Mouse (Mus musculus): Measurements from ENCODE around the gene Papln.

The Papln gene

DNA sequence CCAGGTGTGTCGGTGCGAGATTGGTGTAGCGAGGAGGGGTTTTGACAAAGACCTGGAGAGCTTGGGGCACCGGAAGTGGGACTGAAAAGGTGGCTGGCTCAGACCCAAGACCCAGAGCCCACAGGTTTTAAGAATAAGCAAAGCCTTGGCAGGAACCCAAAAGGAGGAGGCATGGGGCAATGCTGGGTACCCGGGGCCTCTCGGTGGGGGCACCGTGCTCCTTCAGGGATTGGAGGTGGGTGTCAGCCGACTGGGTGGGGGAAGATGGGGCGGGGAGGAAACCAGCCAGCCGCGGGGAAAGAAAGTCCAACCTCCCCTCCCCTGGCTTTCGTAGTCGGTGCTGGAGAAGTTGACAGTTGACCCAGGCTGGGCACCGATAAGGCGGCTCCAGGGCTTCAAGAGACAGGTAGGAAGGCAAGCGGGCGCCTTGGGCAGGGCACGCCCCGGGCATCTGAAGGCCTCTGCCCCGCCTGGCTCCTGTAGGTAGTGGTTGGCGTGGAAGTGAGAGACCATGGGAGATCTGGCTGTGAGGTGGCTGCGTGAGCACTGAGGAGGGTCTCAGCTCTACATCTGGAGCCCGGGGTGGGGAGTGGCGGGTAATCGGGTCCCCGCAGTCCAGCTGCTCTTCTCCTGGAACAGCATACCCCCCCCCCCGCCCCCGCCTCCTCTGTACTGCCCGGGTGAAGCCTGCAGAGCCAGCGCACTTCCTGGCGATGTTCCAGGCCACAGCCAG, at the start of gene Papln:
TSS of gene Papln (plus strand) at position 324 of the 733 bp plus-strand sequence.
- no peak for DNase-seq (ENCODE audit: low spot score)

DNA sequence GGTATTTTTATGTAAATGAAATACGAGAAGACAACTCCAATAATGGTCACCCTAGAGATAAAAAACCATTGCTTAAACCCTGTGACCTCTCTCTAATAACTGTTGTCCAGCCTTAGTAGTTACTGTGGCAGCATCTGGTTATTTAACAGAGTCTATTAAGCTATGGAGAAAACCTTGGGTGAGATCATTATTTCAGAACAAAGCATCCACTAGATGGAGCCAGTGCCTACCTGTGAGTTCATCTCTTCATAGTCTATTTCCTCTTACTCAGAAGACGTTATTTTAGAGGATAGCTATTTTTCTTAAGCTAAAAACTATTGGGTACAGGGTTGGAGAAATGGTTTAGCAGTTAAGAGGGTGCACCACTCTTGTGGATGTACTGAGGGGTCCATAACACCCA, 49.7 kb upstream of the Papln start:
- peak; percentile 32 for DNase-seq (ENCODE audit: low spot score)

DNA sequence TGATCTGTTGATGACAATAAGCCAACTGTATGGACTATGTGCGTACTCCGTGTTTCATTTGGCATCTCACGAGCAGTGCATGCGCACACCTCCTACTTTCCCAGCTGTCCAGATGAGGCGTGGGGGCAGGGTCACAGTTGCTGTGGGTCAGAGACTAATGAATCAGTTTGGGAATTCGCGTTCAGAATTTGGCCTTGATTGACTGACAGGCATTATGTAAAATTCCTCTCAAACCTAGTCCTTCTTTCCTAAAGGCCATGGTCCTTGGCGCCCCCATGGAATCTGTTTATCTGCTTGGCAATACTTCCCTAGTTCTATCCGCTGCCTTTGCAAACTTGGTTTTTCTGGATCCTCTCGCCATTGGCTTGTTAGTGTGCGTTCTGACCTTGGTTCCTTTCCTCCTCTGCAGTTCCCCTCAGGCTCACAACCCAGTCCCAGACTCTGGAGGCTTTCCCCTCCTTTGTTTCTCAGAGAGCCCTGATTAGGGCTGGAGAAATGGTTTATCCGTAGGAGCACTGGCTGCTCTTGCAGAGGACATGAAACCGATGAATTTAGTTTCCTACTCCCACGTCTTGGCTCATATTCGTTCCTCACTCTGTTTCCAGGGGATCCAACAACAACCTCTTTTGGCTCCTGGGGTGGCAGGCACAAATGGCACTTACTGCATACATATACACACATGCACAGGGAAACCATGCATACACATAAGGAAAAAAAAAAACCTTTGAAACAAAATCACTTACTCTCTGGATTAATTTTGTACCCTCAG, 46.8 kb upstream of the Papln start:
- peak; percentile 10 for DNase-seq (ENCODE audit: low spot score)

DNA sequence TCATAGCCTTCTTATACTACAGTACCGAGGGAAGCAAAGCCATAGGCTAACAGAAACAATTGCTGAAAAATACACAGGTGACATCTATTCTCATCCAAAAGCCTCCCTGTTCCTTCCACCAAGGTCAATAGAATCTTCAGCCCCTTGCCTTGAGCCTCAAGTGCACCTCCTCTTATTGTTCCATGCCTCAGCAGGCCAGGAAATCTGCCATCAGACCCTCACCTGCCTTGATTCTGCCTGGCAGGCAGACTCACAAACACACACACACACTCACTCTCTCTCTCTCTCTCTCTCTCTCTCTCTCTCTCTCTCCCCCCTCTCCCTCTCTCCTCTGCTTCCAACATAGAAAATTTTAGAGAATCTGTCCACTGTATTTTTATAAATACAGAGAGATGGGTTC, 44.0 kb upstream of the Papln start:
- DNase-seq (ENCODE audit: low spot score): no peak

DNA sequence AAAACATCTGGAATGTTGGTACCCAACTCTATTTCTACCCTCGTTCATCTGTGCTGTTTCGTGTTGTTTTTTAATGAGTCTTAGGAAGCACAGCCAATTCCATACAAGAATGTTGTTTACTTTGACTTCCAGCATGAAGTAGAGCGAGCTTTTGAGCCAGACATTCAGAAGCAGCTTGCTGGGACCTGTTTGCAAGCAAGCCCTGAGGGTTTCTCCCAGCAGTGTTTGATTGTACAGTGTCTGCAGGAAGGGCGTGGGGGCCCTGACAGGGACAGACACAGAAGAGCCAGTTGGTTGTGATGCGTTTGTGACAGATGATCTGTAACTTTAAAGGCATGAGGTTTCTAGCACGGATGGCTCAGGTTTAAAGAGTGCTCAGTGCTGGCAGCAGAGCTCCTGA, 42.2 kb upstream of the Papln start:
- no peak for DNase-seq (ENCODE audit: low spot score)

DNA sequence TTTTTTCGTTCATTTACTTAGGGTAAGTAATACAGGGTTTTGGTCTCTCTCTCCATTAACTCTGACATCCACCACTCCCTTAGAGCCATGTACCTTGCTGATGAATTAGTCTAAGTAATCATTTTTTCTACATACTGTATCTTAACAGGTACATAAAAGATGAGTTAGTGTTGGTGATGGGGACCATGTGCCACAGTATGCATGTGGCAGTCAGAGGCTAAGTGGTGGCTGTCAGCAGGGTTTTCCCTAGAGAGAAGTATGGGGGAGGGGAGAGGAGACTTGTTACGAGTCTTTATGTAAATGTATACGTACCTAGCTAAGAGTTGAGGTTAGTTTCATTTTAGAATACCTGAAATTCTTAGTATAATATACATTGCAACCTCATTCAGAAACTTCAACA, 40.4 kb upstream of the Papln start:
- no peak for DNase-seq (ENCODE audit: low spot score)

DNA sequence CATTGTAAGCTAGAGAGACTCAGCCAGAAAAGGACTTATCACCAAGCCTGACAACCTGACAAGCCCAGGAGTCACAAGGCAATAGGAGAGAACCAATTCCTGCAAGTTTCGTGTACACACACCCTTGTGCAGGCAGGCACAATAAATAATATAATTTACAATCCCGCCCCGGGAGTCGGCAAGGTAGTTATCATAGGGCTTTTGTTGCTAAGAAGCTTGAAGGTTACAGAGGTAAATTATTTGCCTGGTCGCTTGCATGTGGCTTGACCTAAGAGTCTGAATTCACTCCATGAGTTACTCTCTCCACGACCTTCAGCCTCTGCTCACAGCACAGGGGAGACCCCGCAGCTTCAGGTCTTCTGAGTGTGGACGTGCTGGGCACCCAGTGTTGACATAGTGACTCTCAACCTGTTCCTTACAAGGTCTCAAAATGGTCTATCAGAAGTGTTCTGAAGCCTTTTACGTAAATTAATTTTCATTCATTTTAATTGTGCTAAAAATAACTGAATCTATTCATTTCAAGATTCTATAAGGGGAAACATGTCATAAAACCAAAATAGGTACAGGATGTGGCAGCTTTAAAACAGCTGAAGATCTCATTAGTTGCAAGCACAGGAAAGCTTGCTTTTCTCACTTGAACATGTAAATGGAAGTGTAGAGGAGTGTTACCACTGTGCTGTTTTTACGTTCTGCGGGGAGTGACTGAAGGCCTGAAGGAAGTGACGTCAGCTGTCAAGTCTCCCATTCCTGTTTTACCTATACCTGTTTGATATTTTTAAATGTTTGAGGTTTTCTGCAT, 36.7 kb upstream of the Papln start:
- DNase-seq (ENCODE audit: low spot score): no peak

DNA sequence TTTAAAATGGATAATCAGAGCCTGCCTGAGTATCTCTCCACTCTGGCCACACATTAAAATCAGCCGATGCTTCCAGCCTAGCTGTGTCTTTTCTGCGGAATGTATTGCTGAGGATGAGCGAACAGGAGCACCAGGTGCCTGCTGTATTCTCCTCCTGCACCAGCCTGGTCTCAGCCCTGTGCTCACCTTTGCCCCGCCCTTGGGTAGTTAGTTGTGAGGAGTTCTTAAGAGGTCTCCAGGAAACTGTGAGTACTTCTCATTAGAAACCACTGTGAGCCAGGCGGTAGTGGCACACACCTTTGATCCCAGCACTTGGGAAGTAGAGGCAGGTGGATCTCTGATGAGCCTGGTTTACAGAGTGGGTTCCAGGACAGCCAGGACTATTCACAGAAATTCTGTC, 31.2 kb upstream of the Papln start:
- DNase-seq (ENCODE audit: low spot score): no peak

DNA sequence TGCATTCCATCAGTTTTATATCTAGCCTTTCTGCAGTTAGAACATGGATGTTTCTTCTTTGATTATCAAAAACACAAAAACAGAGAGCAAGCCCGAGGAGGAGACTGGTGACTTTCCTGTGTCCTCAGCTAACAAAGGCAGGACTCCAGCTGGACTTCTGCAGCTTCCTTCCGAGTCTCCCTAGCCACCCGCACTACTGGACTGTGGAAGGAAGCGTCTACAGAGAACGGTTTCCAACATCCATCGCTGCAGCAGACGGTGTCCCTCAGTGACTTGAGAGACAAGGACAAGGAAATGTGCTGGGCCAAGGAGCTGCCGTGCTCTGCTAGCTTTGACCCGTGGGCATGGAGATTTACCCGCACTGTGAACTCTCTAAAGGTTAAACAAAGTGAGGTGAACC, 29.4 kb upstream of the Papln start:
- no peak for DNase-seq (ENCODE audit: low spot score)

DNA sequence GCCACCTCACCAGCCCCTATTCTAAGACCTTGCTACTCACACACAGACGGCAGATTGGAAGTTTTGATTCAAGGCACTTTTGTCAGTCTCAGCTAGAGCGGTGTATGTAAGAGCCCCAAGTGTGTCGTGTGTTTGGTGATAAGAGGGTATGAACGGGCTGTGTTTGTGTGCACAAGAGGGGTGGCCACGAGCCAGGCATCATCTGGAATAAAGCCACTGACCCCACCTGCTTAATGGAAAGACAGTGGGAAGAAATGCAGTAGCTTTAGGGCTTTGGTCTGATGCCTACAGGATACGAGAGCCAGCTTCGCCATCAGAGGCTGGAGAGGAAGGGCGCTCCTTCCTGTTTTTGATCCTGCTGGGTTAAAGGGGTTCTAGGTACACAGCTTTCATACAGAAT, 27.2 kb upstream of the Papln start:
- DNase-seq (ENCODE audit: low spot score): no peak

DNA sequence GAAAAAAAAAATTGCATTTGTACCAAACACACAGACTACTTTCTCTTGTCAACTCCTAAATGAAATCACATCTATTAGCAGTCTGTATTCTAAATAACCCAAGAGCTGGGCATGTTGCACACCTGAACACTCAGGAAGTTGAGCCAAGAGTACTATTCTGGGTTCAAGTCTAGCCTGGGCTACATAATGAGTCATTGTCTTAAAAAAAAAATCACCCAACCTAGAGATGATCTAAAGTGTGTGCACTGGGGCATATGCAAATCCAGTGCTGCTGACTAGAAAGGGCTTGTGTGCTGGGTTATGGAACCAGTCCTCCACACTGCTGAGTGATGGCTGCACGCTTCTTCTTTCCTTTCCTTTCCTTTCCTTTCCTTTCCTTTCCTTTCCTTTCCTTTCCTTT, 24.8 kb upstream of the Papln start:
- no peak for DNase-seq (ENCODE audit: low spot score)

DNA sequence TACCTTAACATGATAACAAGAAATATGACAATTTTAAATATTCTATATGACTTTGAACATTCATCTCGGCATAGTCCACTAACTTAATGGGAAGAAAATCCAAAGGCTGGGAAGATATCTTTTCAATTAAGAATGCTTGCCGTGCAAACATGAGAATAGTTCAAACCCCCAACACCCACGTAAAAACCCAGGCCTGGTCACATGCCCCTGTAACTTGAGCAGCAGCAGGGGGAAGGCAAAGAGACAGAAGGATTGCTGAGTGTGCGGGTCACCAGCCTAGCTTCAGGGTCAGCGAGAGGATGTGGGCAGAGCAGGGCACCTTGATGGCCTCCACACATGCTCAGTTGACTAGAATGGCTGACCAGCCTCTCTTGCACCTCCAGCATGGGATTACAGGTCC, 21.7 kb upstream of the Papln start:
- DNase-seq (ENCODE audit: low spot score): no peak

DNA sequence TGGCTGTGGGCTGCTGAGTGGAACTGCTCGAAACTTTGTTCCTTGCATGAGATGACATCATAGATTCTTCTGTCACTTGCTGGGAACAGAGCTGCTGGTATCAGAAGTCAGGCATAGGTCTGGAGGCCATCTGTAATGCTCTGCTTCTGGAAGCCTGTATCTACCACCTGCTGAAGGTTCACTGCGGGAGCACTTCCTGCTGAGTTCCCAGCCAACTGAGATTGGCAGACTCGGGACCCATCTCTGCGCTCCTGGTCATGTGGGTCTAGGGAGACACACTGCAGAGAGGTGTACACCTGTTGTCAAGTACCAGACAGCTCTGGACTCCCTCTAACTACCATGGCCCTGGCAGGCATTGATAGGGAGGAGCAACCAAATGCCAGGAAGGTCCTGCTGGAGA, 20.6 kb upstream of the Papln start:
- DNase-seq (ENCODE audit: low spot score): no peak

DNA sequence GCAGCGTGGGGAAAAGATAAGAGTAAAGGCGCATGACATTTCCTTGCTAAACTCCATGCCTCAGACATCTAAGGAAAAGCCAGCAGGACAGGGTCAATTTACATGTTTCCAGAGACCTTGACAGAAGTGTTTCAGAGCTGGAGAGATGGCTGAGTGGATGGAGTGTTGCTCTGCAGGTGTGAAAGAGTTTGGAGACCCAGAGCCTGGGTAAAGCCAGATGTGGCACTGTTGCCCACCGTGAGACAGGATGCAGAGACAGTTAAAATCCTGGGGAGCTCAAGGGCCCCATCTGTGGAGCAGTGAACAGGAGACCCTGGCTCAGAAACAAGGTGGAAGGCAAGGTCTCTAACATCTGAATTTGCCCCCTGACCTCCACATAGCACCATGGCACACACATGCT, 19.7 kb upstream of the Papln start:
- no peak for DNase-seq (ENCODE audit: low spot score)

DNA sequence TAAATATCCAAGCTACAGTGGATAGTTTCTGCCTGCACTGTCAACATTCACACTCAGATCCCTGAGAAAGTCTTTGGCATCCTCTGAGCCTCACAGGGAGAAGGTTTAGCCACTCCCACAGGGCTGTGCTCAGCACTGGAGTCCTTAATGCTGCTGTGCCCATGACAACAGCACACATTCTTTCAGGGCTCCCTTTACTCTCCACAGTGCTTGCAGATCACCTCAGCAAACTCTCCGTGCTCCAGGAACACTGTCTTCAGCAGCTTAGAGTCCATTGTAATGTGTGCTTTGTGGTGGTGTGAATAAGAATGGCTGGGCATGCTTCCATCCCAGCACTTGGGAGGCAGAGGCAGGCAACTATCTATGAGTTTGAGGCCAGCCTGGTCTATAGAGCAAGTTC, 14.2 kb upstream of the Papln start:
- no peak for DNase-seq (ENCODE audit: low spot score)

DNA sequence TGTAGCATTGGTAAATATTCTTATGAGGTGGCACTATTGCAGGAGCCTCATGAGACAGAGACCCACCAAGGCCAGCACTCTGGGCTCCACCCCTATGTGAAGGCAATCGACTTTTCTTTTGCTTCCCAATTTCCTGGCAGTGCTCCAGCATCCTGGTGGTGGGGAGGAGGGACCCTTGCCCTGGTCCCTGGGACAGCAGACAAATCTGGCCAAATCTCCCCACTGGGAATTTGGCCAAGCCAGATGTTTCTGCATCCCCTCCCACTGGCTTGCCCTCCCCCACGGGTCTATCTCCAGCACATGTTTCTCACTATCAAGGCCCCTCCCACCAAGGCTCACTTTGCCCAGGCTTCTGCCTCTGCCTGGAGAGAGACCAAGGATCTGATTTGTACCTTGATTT, 10.9 kb upstream of the Papln start:
- peak; percentile 64 for DNase-seq (ENCODE audit: low spot score)

DNA sequence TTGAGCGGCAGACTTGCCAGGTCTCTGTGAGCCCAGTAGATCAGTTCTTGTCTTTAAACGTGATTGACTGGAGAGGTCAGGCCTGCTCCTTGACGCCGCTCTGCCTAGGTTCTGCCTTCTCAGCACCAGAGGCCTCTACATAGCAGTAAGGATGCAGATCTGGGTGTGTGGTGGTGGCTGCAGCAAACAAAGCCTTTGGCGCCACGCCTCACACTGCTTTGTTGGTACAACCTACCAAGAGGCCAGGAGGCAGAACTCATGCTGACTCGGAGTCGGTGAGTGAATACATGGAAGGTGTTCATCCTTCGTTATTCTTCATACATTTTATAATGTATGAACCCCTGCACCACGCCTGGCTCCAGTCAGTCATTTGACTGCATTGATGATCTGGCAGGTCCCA, 4.7 kb upstream of the Papln start:
- DNase-seq (ENCODE audit: low spot score): no peak

DNA sequence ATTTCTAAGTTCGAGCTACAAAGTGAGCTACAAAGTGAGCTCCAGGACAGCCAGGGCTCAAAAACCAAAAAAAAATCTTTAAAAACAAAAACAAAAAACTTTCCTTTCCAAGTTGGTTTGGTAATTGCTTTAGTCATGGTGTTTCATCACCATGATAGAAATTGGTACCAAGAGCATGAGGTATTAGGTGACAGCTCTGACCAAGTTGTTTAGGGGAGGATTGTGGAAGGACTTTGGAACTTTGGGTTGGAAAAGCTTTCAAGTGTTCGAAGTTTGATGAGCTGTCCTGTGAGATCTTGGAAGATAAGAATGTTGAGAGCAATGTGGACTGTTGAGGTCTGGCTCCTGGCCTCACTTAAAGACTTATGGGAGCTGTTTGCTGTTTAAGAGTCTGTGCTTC, 3.2 kb upstream of the Papln start:
- no peak for DNase-seq (ENCODE audit: low spot score)

DNA sequence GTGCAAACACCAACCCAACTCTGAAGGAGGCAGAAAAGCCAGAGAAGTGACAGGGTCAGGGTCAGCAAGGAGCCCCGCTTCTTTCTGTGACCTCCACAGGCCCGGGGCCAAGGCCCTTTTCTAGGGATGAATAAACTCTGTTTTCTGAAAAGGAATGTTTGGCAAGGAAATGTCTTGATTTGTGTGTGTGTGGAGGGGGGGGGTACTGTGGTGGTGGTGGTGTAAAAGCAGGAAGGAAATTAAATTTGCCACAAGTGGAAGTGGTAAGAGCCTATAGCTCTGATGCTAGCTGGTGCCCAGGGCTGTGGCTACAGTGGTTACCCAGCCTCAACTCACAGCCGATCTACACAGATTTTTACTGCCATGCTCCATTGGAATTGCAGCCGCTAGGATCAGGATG, 728 bp upstream of the Papln start:
- DNase-seq (ENCODE audit: low spot score): no peak

DNA sequence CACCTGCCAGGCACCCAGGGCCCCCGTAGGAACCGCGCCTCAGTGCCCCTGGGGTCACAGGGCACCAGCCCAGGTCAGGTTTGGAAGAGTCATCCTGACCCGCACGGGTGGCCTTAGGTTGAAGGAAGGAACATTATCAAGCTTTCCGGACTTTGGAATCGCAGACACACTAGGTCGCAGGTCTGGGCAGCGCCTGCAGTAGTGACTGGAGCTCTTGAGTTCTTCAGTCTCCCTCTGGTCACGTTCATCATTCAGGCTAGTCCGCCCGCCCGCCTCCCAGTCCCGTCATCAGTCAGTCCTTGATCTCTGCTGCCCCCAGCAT, 571 bp downstream of the Papln start:
- no peak for DNase-seq (ENCODE audit: low spot score)

DNA sequence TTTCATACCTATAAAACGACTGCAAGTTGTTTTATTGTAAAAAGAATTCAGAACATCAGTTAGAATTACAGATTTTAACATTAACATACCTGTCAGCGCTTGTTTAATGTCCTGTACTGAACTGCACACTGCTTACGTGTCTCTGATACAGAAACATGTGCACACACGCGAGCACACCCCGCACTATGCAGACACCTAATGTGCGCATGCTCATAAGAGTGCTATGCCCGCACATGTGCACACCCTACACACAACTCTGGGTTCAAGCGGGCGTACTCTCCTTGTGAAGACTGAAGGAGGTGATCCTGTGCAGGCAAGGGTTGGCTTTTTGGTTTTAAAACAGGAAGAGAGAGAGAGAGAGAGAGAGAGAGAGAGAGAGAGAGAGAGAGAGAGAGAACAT, 1.1 kb downstream of the Papln start:
- no peak for DNase-seq (ENCODE audit: low spot score)

DNA sequence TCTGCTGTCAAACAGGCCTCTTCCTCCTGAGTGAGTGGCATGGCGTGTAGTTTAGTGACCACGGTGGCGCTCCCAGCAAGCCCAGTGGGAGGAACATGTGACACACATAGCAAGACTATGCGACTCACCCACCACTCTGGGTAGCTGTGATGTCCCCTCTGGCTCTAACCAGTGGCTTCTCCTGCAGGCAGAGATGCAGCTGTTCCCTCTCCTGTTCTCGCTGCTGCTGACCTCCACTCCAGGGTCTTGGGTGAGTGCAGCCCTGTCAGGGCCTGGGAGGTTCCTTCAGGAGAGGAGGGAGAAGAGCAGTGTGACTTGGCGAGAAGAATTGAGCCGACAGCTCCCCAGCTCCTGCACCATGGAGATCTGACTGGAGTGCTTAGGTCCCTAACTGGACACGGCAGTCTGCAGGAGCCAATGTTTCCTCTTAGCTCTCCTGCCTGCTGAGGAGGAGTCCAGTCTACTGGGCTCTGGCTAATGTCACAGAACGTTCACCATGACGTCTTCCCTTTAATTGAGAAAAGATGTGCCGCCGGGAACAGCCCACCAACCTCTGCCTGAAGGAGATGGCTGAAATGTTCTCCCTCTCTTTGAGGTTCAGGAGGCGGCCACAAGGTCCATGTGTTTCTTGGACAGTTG, 2.6 kb downstream of the Papln start:
- no peak for DNase-seq (ENCODE audit: low spot score)

DNA sequence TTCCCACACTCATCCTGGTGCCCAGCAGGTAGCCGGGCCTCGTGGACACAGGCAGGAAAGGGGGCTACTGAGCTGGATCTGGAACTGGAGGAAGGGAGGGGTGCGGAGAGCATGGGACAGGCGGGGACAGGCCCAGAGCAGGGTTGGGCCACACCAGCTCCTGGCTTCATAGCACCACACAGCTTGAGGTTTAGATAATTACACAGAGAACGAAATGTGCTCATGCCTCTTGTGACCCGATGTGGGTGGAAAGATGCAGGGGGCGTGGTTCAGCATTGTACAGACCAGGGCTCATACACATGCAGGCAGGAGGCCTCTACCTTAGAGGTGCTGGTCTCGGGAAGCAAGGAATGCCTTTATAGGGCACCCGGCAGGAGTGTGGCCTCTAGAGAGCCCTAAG, 4.4 kb downstream of the Papln start:
- DNase-seq (ENCODE audit: low spot score): no peak
